Mouse (Mus musculus): ENCODE data around the gene Klhdc10. TPM values are rescaled to one million over a fixed set of nuclear protein-coding genes. Genes with fewer than 3 reads are reported as not detected.
A peak's percentile ranks its signal among the peaks of the same experiment; 100 is the strongest.

Klhdc10 gene
- polyA plus RNA-seq, 1 experiment from 2014 or later = 10.0 TPM

DNA sequence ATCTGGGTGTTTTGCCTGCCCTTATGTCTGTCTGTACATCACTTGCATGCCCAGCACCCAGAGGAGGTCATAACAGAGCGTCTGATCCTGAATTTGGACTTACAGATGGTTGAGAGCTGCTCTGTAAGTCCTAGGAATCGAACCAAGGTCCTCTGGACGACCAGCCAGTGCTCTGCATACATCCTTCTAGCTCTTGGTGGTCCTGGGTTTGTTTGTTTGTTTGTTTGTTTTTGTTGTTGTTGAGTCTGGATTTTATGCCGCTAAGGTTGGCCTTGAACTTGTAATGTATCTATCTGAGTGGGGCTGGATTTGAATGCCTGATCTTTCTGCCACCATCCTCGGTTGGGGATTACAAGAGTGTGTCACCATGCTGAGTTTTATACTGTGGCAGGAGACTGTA lies 1.5 kb upstream of the Klhdc10 start:
- Histone ChIP-seq H3K9me3 (ENCODE audit: control insufficient read depth, low read length) (no peaks in the 10 kb centered on the region), H3K4me3 (ENCODE audit: low read length) (no peak overlapping the region), H3K27ac (ENCODE audit: low read length) (no peak overlapping the region), H3K27me3 (replicated peaks; ENCODE audit: control insufficient read depth, insufficient read depth, low read length) (no peaks in the 10 kb centered on the region), H3K9ac (ENCODE audit: low read depth, low read length) (no peak overlapping the region), H3K4me2 (ENCODE audit: low read depth, low read length) (no peak overlapping the region), H3K4me1 (ENCODE audit: control insufficient read depth, insufficient read depth, low read length) (peaks cover 3% of the 10 kb centered on the region; the same call in 1 of the 2 replicates), H3K36me3 (ENCODE audit: control insufficient read depth, insufficient read depth, low read length) (no peaks in the 10 kb centered on the region)
- 79% methylated on average over 5 of the region's 5 CpGs for WGBS
- ATAC-seq = no peak

DNA sequence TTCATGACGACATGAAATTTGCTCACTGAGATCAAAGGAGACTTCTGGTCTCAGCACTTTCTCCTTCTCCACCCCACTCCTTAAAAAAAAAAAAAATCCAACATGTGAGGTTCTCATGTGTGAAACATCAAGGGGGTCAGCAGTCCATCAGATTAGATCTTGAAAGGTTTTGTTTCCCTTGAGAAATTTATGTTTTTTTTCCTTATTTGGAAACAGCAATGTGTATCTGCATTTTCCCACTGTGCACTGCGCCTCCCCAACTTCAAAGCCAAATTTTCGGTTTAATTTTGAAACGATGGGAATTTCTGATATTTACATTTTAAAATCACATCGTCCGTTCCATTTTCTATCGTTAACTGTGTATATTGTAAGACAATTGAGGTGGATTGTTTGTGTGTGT lies 952 bp upstream of the Klhdc10 start:
- no peaks in the 10 kb centered on the region for H3K27me3 ChIP-seq (replicated peaks; ENCODE audit: control insufficient read depth, insufficient read depth, low read length)
- H3K27ac ChIP-seq (ENCODE audit: low read length) = peak overlapping the region; percentile 96; the same call in 1 of the 2 replicates
- no peaks in the 10 kb centered on the region for H3K36me3 ChIP-seq (ENCODE audit: control insufficient read depth, insufficient read depth, low read length)
- peaks cover 3% of the 10 kb centered on the region; the same call in 1 of the 2 replicates for H3K4me1 ChIP-seq (ENCODE audit: control insufficient read depth, insufficient read depth, low read length)
- H3K4me2 ChIP-seq (ENCODE audit: low read depth, low read length) = peak overlapping the region; percentile 45
- H3K9ac ChIP-seq (ENCODE audit: low read depth, low read length) = peak overlapping the region; percentile 77
- H3K4me3 ChIP-seq (ENCODE audit: low read length) = peak overlapping the region; percentile 99
- WGBS = 4% methylated on average over 7 of the region's 7 CpGs
- no peaks in the 10 kb centered on the region for H3K9me3 ChIP-seq (ENCODE audit: control insufficient read depth, low read length)
- no peak for ATAC-seq

DNA sequence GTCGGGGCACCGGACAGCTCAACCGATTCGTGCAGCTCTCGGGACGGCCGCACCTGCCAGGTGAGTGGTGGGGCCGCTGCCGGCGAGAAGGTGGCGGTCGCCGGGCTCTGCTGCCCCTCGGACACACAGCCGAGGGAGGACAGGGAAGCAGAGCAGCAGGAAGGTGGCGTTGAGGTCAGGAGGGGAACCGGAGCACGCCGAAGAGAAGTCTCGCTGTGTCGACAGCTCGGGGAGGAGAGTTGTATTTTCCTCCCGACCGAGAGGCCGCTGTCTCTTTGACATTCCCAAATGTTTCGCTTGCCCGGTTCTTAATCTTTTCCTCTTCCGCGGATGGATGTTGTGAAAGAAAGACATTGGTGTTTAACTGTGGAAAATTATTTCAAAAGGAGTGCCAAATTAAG lies 423 bp downstream of the Klhdc10 start:
- H3K27me3 ChIP-seq (replicated peaks; ENCODE audit: control insufficient read depth, insufficient read depth, low read length) = no peaks in the 10 kb centered on the region
- H3K9me3 ChIP-seq (ENCODE audit: control insufficient read depth, low read length) = no peaks in the 10 kb centered on the region
- H3K27ac ChIP-seq (ENCODE audit: low read length) = peak overlapping the region; percentile 90
- peak overlapping the region; percentile 99 for H3K4me3 ChIP-seq (ENCODE audit: low read length)
- peak overlapping the region; percentile 92 for H3K9ac ChIP-seq (ENCODE audit: low read depth, low read length)
- H3K36me3 ChIP-seq (ENCODE audit: control insufficient read depth, insufficient read depth, low read length) = no peaks in the 10 kb centered on the region
- peaks cover 6% of the 10 kb centered on the region; the same call in 1 of the 2 replicates for H3K4me1 ChIP-seq (ENCODE audit: control insufficient read depth, insufficient read depth, low read length)
- under 1% methylated on average over 29 of the region's 29 CpGs for WGBS
- peak overlapping the region; percentile 62 for H3K4me2 ChIP-seq (ENCODE audit: low read depth, low read length)
- peak; percentile 47 for ATAC-seq

DNA sequence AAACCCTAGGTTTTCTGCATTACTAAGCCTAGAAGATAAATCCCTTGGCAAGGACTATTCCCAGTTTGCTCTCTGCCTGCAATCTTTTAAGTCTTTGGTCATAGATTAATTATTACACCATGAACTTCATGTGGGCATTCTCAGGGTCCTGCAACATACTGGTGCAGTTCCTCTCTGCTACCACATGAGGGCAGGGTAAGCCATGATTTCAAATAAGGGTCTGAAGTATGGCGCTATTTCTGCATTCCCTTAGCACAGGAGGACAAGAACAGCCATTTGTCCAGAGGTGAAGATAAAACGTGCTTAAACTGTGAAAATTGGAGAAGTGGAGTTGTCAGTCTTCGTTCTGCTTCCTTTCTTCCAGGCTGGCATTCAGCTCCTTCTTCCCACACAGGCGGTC lies 1.8 kb downstream of the Klhdc10 start:
- WGBS = 21% methylated on average over 4 of the region's 4 CpGs
- peak overlapping the region; percentile 47 for H3K4me2 ChIP-seq (ENCODE audit: low read depth, low read length)
- peaks cover 6% of the 10 kb centered on the region; the same call in 1 of the 2 replicates for H3K4me1 ChIP-seq (ENCODE audit: control insufficient read depth, insufficient read depth, low read length)
- H3K27ac ChIP-seq (ENCODE audit: low read length) = no peak overlapping the region
- H3K4me3 ChIP-seq (ENCODE audit: low read length) = no peak overlapping the region; the same call in 1 of the 2 replicates
- peak overlapping the region; percentile 48; the same call in 1 of the 2 replicates for H3K9ac ChIP-seq (ENCODE audit: low read depth, low read length)
- no peaks in the 10 kb centered on the region for H3K9me3 ChIP-seq (ENCODE audit: control insufficient read depth, low read length)
- no peaks in the 10 kb centered on the region for H3K27me3 ChIP-seq (replicated peaks; ENCODE audit: control insufficient read depth, insufficient read depth, low read length)
- H3K36me3 ChIP-seq (ENCODE audit: control insufficient read depth, insufficient read depth, low read length) = no peaks in the 10 kb centered on the region
- peak; percentile 11; the same call in 1 of the 2 replicates for ATAC-seq

- H3K9ac ChIP-seq (ENCODE audit: low read depth, low read length) = no peak overlapping the region
- peaks cover 4% of the 10 kb centered on the region; the same call in 1 of the 2 replicates for H3K4me1 ChIP-seq (ENCODE audit: control insufficient read depth, insufficient read depth, low read length)
- no peaks in the 10 kb centered on the region for H3K9me3 ChIP-seq (ENCODE audit: control insufficient read depth, low read length)
- H3K4me3 ChIP-seq (ENCODE audit: low read length) = no peak overlapping the region
- no peak overlapping the region for H3K4me2 ChIP-seq (ENCODE audit: low read depth, low read length)
- H3K36me3 ChIP-seq (ENCODE audit: control insufficient read depth, insufficient read depth, low read length) = no peaks in the 10 kb centered on the region
- ATAC-seq = no peak
- no peaks in the 10 kb centered on the region for H3K27me3 ChIP-seq (replicated peaks; ENCODE audit: control insufficient read depth, insufficient read depth, low read length)
- H3K27ac ChIP-seq (ENCODE audit: low read length) = no peak overlapping the region
- WGBS = 82% methylated on average over 5 of the region's 5 CpGs
Observed at GRCm38 (mm10) chr6:30404671-30405070, 3.0 kb downstream of the Klhdc10 start.

DNA sequence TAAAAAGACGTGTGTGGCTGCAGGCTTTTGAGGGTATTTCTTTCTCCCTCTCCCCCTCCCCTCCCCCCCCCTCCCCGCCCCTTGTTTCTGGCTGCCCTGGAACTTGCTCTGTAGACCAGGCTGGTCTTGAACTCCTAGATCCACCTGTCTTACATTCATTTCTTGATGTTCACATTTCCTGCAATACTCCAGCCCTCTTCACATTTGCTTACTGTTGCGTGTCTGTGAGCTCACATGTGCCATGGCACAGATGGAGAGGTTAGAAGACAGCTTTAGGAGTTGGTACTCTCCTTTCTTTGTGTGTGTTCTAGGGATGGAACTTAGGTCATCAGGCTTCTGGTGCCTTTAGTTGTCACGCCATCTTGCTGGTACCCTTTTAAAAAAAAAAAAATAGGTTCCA lies 6.6 kb downstream of the Klhdc10 start:
- H3K27ac ChIP-seq (ENCODE audit: low read length) = no peak overlapping the region
- H3K9me3 ChIP-seq (ENCODE audit: control insufficient read depth, low read length) = no peaks in the 10 kb centered on the region
- H3K4me1 ChIP-seq (ENCODE audit: control insufficient read depth, insufficient read depth, low read length) = peaks cover 4% of the 10 kb centered on the region; the same call in 1 of the 2 replicates
- H3K4me3 ChIP-seq (ENCODE audit: low read length) = no peak overlapping the region
- no peak overlapping the region for H3K4me2 ChIP-seq (ENCODE audit: low read depth, low read length)
- WGBS = 90% methylated on average over 4 of the region's 4 CpGs
- no peak overlapping the region for H3K9ac ChIP-seq (ENCODE audit: low read depth, low read length)
- no peaks in the 10 kb centered on the region for H3K36me3 ChIP-seq (ENCODE audit: control insufficient read depth, insufficient read depth, low read length)
- ATAC-seq = no peak
- no peaks in the 10 kb centered on the region for H3K27me3 ChIP-seq (replicated peaks; ENCODE audit: control insufficient read depth, insufficient read depth, low read length)

GRCm38 (mm10) chr6:30409399-30410093 lies 7.9 kb downstream of the Klhdc10 start:
- Histone ChIP-seq H3K9ac (ENCODE audit: low read depth, low read length) (no peak overlapping the region), H3K4me1 (ENCODE audit: control insufficient read depth, insufficient read depth, low read length) (peaks cover 4% of the 10 kb centered on the region; the same call in 1 of the 2 replicates), H3K27me3 (replicated peaks; ENCODE audit: control insufficient read depth, insufficient read depth, low read length) (no peaks in the 10 kb centered on the region), H3K9me3 (ENCODE audit: control insufficient read depth, low read length) (no peaks in the 10 kb centered on the region), H3K36me3 (ENCODE audit: control insufficient read depth, insufficient read depth, low read length) (no peaks in the 10 kb centered on the region), H3K27ac (ENCODE audit: low read length) (no peak overlapping the region), H3K4me2 (ENCODE audit: low read depth, low read length) (no peak overlapping the region), H3K4me3 (ENCODE audit: low read length) (no peak overlapping the region)
- 79% methylated on average over 7 of the region's 7 CpGs for WGBS
- no peak for ATAC-seq

DNA sequence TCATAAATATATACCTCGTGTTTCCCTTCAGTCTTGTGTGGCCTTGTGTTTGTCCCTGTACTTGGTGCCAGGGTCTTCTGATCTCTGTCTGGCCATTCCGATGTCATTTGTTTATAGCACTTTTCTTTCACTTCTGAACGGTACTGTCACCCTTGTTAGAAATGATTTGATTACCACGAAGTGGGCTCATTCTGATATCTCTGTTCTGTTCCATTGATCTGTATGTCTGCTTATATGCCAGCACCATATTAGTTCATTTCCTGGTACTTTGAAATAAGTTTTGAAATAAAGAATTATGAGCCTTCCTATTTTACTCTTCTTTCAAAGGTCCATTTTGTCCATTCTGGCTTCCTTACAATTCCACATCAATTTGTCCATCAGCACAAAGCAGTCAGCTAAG lies 9.6 kb downstream of the Klhdc10 start:
- no peaks in the 10 kb centered on the region for H3K9me3 ChIP-seq (ENCODE audit: control insufficient read depth, low read length)
- no peak overlapping the region for H3K9ac ChIP-seq (ENCODE audit: low read depth, low read length)
- no peaks in the 10 kb centered on the region for H3K27me3 ChIP-seq (replicated peaks; ENCODE audit: control insufficient read depth, insufficient read depth, low read length)
- H3K4me3 ChIP-seq (ENCODE audit: low read length) = no peak overlapping the region
- ATAC-seq = no peak
- peaks cover 4% of the 10 kb centered on the region; the same call in 1 of the 2 replicates for H3K4me1 ChIP-seq (ENCODE audit: control insufficient read depth, insufficient read depth, low read length)
- H3K36me3 ChIP-seq (ENCODE audit: control insufficient read depth, insufficient read depth, low read length) = no peaks in the 10 kb centered on the region
- H3K4me2 ChIP-seq (ENCODE audit: low read depth, low read length) = no peak overlapping the region
- WGBS = 70% methylated on average over 4 of the region's 4 CpGs
- no peak overlapping the region for H3K27ac ChIP-seq (ENCODE audit: low read length)

GRCm38 (mm10) chr6:30416126-30416525 lies 14.5 kb downstream of the Klhdc10 start:
- 89% methylated on average over 2 of the region's 2 CpGs for WGBS
- no peak for ATAC-seq

More at GRCm38 (mm10) chr6:30416126-30416525, 14.5 kb downstream of the Klhdc10 start:
- Histone ChIP-seq H3K9ac (ENCODE audit: low read depth, low read length) (no peak overlapping the region), H3K27me3 (replicated peaks; ENCODE audit: control insufficient read depth, insufficient read depth, low read length) (no peaks in the 10 kb centered on the region), H3K4me2 (ENCODE audit: low read depth, low read length) (no peak overlapping the region), H3K27ac (ENCODE audit: low read length) (no peak overlapping the region), H3K4me3 (ENCODE audit: low read length) (no peak overlapping the region), H3K4me1 (ENCODE audit: control insufficient read depth, insufficient read depth, low read length) (no peaks in the 10 kb centered on the region), H3K36me3 (ENCODE audit: control insufficient read depth, insufficient read depth, low read length) (no peaks in the 10 kb centered on the region), H3K9me3 (ENCODE audit: control insufficient read depth, low read length) (no peaks in the 10 kb centered on the region)

All from intestine, embryonic 16.5 days (tissue).